Mouse (Mus musculus) heart, postnatal 25 days (tissue): ENCODE results near the gene Gm28048. TPM values are rescaled to one million over a fixed set of nuclear protein-coding genes. Genes with fewer than 3 reads are reported as not detected.

ENCODE experiments used
- DNase-seq: peaks from one replicate; pipeline ENCODE4 v3.0.0; 2022; ENCODE audit warnings: low spot score
- intact Hi-C: fragments of 180-260 bp; cut with DNase I; formaldehyde crosslinking; loops from one replicate; pipeline ENCODE4 v1.15.1; 2025
- total RNA-seq, 2 experiments: library from RNA; stranded (reverse); gene quantifications; 2 replicates each; pipeline ENCODE4 v1.2.3; 2021

Gm28048 gene
- total RNA-seq, 2 experiments from 2014 or later = 5.4 to 5.8 TPM

GRCm38 (mm10) chr11:22991218-22991835 lies 9.4 kb upstream of the Gm28048 start:
- DNase-seq = no peak
- intact Hi-C loops = loop anchor here (2.0 to 5.0 kb wide), 3 partner anchors 17 to 156 kb away; no protein-coding TSS in a partner anchor

GRCm38 (mm10) chr11:22990393-22991126 lies 8.7 kb upstream of the Gm28048 start, which contains the start of gene Cct4:
Cct4 (plus strand) TSS chr11:22990519.
- intact Hi-C loops = loop anchor here (2.0 to 5.0 kb wide), 3 partner anchors 18 to 157 kb away; no protein-coding TSS in a partner anchor
- DNase-seq = peak; percentile 88

- intact Hi-C loops = loop anchor here (2.0 to 10.0 kb wide), 6 partner anchors 19 to 575 kb away; partner anchors contain the start of genes Ahsa2 and Xpo1
- DNase-seq = no peak
Observed at GRCm38 (mm10) chr11:22989786-22990185, 7.9 kb upstream of the Gm28048 start.

- DNase-seq = no peak
- intact Hi-C loops = loop anchor here (2.0 to 10.0 kb wide), 4 partner anchors 270 to 577 kb away; partner anchors contain the start of genes Ahsa2 and Xpo1
Observed at GRCm38 (mm10) chr11:22987357-22987756, 5.5 kb upstream of the Gm28048 start.

- intact Hi-C loops = loop anchor here (5.0 to 10.0 kb wide), 3 partner anchors 272 to 579 kb away; partner anchors contain the start of genes Ahsa2 and Xpo1
- DNase-seq = no peak
Observed at GRCm38 (mm10) chr11:22985510-22985909, 3.6 kb upstream of the Gm28048 start.

- DNase-seq = no peak
- intact Hi-C loops = loop anchor here (5.0 to 10.0 kb wide), 3 partner anchors 512 to 756 kb away; partner anchors contain the start of gene Ahsa2
Observed at GRCm38 (mm10) chr11:22982846-22983245, 956 bp upstream of the Gm28048 start.

- intact Hi-C loops = loop anchor here (5.0 to 10.0 kb wide), 3 partner anchors 513 to 754 kb away; partner anchors contain the start of gene Ahsa2
- DNase-seq = no peak
Observed at GRCm38 (mm10) chr11:22981543-22981950, 343 bp downstream of the Gm28048 start.

- intact Hi-C loops = loop anchor here (5.0 to 10.0 kb wide), 3 partner anchors 514 to 754 kb away; partner anchors contain the start of gene Ahsa2
- DNase-seq = no peak
Observed at GRCm38 (mm10) chr11:22981041-22981440, 849 bp downstream of the Gm28048 start.

GRCm38 (mm10) chr11:22979221-22979620 lies 2.7 kb downstream of the Gm28048 start:
- no peak for DNase-seq
- intact Hi-C loops = loop anchor here (10.0 kb wide), 2 partner anchors 464 to 694 kb away; partner anchors contain the start of gene Tmem17

- intact Hi-C loops = loop anchor here (10.0 kb wide), 2 partner anchors 464 to 694 kb away; partner anchors contain the start of gene Tmem17
- DNase-seq = no peak
Observed at GRCm38 (mm10) chr11:22978711-22979110, 3.2 kb downstream of the Gm28048 start.

GRCm38 (mm10) chr11:22978215-22978614 lies 3.7 kb downstream of the Gm28048 start:
- intact Hi-C loops = loop anchor here (10.0 kb wide), 2 partner anchors 463 to 693 kb away; partner anchors contain the start of gene Tmem17
- DNase-seq = no peak

GRCm38 (mm10) chr11:22973599-22973998 lies 8.3 kb downstream of the Gm28048 start:
- intact Hi-C loops = loop anchor here (10.0 kb wide), 2 partner anchors 459 to 689 kb away; partner anchors contain the start of gene Tmem17
- DNase-seq = no peak

- intact Hi-C loops = loop anchor here (10.0 kb wide), 2 partner anchors 458 to 688 kb away; partner anchors contain the start of gene Tmem17
Observed at GRCm38 (mm10) chr11:22972746-22973526, 9.0 kb downstream of the Gm28048 start.

GRCm38 (mm10) chr11:22971835-22972709 lies 9.8 kb downstream of the Gm28048 start, which contains the start of gene Zrsr1:
Zrsr1 (plus strand) TSS chr11:22972005.
- DNase-seq = peak; percentile 56
- intact Hi-C loops = loop anchor here (10.0 kb wide), 2 partner anchors 457 to 687 kb away; partner anchors contain the start of gene Tmem17

More at GRCm38 (mm10) chr11:22972746-22973526, 9.0 kb downstream of the Gm28048 start:
- peak; percentile 71 for DNase-seq

- intact Hi-C loops = loop anchor here (10.0 kb wide), 2 partner anchors 456 to 686 kb away; partner anchors contain the start of gene Tmem17
- DNase-seq = no peak
Observed at GRCm38 (mm10) chr11:22970546-22970945, 11.3 kb downstream of the Gm28048 start.

- intact Hi-C loops = loop anchor here (10.0 kb wide), 1 partner anchor 745 kb away; no protein-coding TSS in a partner anchor
- no peak for DNase-seq
Observed at GRCm38 (mm10) chr11:22969486-22969885, 12.4 kb downstream of the Gm28048 start.

- intact Hi-C loops = loop anchor here (10.0 kb wide), 1 partner anchor 741 kb away; no protein-coding TSS in a partner anchor
- DNase-seq = no peak
Observed at GRCm38 (mm10) chr11:22965503-22965902, 16.4 kb downstream of the Gm28048 start.

GRCm38 (mm10) chr11:22964401-22964800 lies 17.5 kb downstream of the Gm28048 start:
- intact Hi-C loops = loop anchor here (10.0 kb wide), 1 partner anchor 740 kb away; no protein-coding TSS in a partner anchor
- no peak for DNase-seq
